Mouse (Mus musculus) v-Abl transformed pro-B cells (cell line): Measurements from ENCODE around the gene Tent5d.

ENCODE experiments used
- in situ Hi-C, 2 experiments: fragments of 400-800 bp; cut with MboI; formaldehyde crosslinking; loops; one replicate each; pipeline ENCODE4 v1.15.1; 2025; ENCODE audit not compliant: unreplicated experiment in 2 of 2

Tent5d gene

GRCm38 (mm10) chrX:107792290-107792689, at the start of gene Tent5d:
Gene Tent5d (plus strand): TSS chrX:107792590.
- in situ Hi-C loops = no loop called here

GRCm38 (mm10) chrX:107767896-107768295, 24.5 kb upstream of the Tent5d start:
- in situ Hi-C loops = no loop called here

GRCm38 (mm10) chrX:107790136-107790535, 2.3 kb upstream of the Tent5d start:
- in situ Hi-C loops = no loop called here

DNA sequence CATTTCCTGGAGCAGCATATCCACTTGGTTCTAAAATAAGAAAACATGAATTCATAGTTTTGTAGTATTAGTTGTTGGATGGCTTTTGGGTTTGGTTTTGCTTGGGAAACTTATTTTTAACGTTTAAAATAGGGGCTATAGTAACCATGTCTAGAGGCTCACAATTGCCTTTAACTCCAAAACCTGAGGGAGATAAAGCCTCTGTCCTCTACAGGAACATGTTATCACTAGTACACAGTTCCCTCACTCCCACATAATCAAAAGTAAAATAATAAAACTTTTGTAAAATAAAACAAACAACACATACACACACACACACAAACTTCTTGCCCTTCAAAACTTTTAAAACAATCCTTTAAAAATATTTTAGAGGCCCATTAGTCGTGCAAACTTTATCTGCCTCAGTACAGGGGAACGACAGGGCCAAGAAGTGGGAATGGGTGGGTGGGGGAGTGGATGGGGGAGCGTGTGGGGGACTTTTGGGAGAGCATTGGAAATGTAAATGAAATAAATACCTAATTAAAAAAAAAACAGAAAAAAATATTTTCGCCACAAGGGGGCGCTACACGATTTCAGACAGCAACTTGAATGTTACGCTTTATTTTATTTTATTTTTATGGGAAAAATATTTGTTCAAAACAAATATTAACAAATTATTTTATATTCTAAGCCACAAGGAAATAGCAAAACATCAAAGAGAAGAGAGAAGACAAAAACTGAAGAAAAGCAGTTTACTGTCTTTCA, 1.5 kb upstream of the Tent5d start:
- in situ Hi-C loops = no loop called here

DNA sequence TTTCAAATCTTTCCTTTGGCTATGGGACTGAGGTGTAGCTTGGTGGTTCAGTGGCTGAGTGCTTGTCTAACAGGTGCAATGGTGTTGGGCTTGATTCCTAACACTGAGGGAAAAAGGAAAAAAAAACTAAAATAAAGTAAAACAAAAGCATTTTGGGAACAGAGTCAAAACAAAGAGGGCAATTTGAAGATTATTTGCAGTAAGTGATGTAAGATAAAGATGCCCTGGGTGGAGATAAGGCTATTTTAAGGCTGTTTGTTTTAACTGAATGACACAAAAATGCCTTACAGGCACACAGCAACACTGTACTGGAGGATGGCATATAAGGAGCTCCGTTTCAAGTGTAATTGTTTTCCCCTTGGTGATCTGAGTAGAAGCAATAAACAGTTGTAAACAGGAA, 3.4 kb downstream of the Tent5d start:
- in situ Hi-C loops = no loop called here

- in situ Hi-C loops = no loop called here
These were observed 4.5 kb downstream of the Tent5d start for GRCm38 (mm10) chrX:107796919-107797318.

DNA sequence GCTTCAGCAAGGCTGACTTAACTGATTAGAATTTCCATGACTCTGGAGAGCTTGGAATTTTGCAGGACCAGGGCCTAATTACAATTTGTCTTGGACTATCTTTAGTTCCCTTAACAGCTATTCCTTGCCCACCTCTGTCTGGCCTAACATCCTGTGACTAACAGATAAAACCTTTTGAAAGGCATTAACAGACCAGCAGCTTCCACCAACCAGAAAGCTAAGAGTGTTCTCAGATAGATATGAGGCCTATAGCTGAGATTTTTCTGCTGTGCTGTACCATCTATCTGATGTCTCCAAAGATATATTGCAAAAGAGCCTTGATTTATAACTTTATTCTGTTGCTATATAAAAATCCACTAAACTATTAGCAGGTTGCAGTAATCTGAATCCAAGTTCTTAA, 19.7 kb downstream of the Tent5d start:
- in situ Hi-C loops = loop anchor here (10.0 to 25.0 kb wide), 6 partner anchors 723 to 1550 kb away; partner anchors contain the start of genes Hmgn5 (in 1 of the 2) and Sh3bgrl (in 1 of the 2)

- in situ Hi-C loops = loop anchor here (10.0 to 25.0 kb wide), 6 partner anchors 719 to 1547 kb away; partner anchors contain the start of genes Hmgn5 (in 1 of the 2) and Sh3bgrl (in 1 of the 2)
These were observed 23.3 kb downstream of the Tent5d start for GRCm38 (mm10) chrX:107815502-107816217.

- in situ Hi-C loops = loop anchor here (10.0 to 25.0 kb wide), 6 partner anchors 719 to 1546 kb away; partner anchors contain the start of genes Hmgn5 (in 1 of the 2) and Sh3bgrl (in 1 of the 2)
These were observed 23.8 kb downstream of the Tent5d start, which contains the start of gene 2610002M06Rik for GRCm38 (mm10) chrX:107816218-107816554. Gene 2610002M06Rik (minus strand): TSS chrX:107816334.

GRCm38 (mm10) chrX:107816726-107817125, 24.3 kb downstream of the Tent5d start:
- in situ Hi-C loops = loop anchor here (10.0 to 25.0 kb wide), 6 partner anchors 718 to 1546 kb away; partner anchors contain the start of genes Hmgn5 (in 1 of the 2) and Sh3bgrl (in 1 of the 2)

DNA sequence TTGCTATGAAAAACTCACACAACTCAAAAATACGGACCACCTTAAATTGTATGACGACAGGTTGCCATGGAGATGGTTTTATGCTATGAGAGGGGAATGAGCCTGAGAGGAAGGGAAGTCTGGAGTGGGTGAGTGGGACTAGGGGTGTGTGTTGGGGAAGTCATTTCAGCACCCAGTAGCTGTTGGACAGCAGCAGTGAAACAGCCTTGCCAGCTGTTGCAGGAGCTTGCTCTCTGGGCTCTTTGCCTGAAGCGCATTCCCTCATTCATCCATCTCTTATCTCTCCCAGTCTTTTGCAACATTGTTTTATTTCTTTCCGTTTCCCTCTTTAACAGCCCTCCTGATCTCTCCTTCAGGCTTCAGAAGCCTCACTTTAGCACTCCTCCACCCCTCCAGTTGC, 65.8 kb downstream of the Tent5d start:
- in situ Hi-C loops = no loop called here
